Mouse (Mus musculus): ENCODE results near the gene Stpg4. TPM values are rescaled to one million over a fixed set of nuclear protein-coding genes. Genes with fewer than 3 reads are reported as not detected.

The Stpg4 gene
- polyA plus RNA-seq, 1 experiment = not detected

GRCm38 (mm10) chr17:87345252-87345593, 82.3 kb downstream of the Stpg4 start:
- no peak for DNase-seq (ENCODE audit: low read depth)
- TF ChIP-seq POLR2A (IDR thresholded peaks at IDR 0.05; ENCODE audit: borderline replicate concordance, extremely low read depth, insufficient read depth, insufficient read length, poor library complexity, severe bottlenecking) = no peak
- TF ChIP-seq CTCF (IDR thresholded peaks at IDR 0.05; ENCODE audit: borderline replicate concordance, extremely low read depth, insufficient read depth, insufficient read length) = no peak

GRCm38 (mm10) chr17:87344441-87345251, 82.9 kb downstream of the Stpg4 start:
- TF ChIP-seq CTCF (IDR thresholded peaks at IDR 0.05; ENCODE audit: borderline replicate concordance, extremely low read depth, insufficient read depth, insufficient read length) (no peak), POLR2A (IDR thresholded peaks at IDR 0.05; ENCODE audit: borderline replicate concordance, extremely low read depth, insufficient read depth, insufficient read length, poor library complexity, severe bottlenecking) (no peak)
- no peak for DNase-seq (ENCODE audit: low read depth)

- TF ChIP-seq POLR2A (IDR thresholded peaks at IDR 0.05; ENCODE audit: borderline replicate concordance, extremely low read depth, insufficient read depth, insufficient read length, poor library complexity, severe bottlenecking) (no peak), CTCF (IDR thresholded peaks at IDR 0.05; ENCODE audit: borderline replicate concordance, extremely low read depth, insufficient read depth, insufficient read length) (no peak)
- DNase-seq (ENCODE audit: low read depth) = no peak
Measured at GRCm38 (mm10) chr17:87343060-87343703, 84.4 kb downstream of the Stpg4 start.

Other genes starting within 250 kb of the Stpg4 start
- gene Mcfd2, start 161.8 kb downstream of the Stpg4 start, polyA plus RNA-seq (2012; rRNA removed) = 40.1 and 44.0 TPM in 2 replicates
- gene Ttc7, start 144.9 kb downstream of the Stpg4 start, polyA plus RNA-seq (2012; rRNA removed) = 8.1 and 8.8 TPM in 2 replicates
- gene Calm2, start 19.2 kb upstream of the Stpg4 start, polyA plus RNA-seq (2012; rRNA removed) = 919 and 1,119 TPM in 2 replicates
- 4.0 and 4.3 TPM in 2 replicates for gene Epcam, start 208.2 kb upstream of the Stpg4 start, polyA plus RNA-seq (2012; rRNA removed)
- 38.3 and 39.1 TPM in 2 replicates for gene Msh2, start 244.6 kb upstream of the Stpg4 start, polyA plus RNA-seq (2012; rRNA removed)